12 mouse cellular contexts compared by ENCODE assay signal in genomic region chr14:102906826-102907225, GRCm38 (mm10).
DNase-seq lines count a peak whose midpoint lies in the region; ATAC-seq and TF ChIP-seq lines count a peak whose summit lies in the region.
"Had no signal": no experiment of that assay in that cellular context is flagged by ENCODE, and none has a peak within 500 bp of the region (broad histone marks: within the 10 kb centered on the region; RNA-seq: fewer than 3 reads in every experiment).

No protein-coding gene starts in this region.

- peak; percentile 26 to 33 for DNase-seq in heart, adult 2 months
- no peak for DNase-seq in heart, adult 8-10 months (ENCODE audit: low spot score)
- DNase-seq in 416B (ENCODE audit: low read depth): peak; percentile 89
- peak; percentile 10 to 23 for DNase-seq in natural killer cell, adult 2 months (ENCODE audit: low spot score in 2 of 2)
- no peak for DNase-seq in retina, embryonic 14.5 days (ENCODE audit: low spot score)
- DNase-seq: kidney, adult 11 months; lung, embryonic 14.5 days had no signal

- no peak overlapping the region for H3K27ac ChIP-seq in heart, adult 2 months
- H3K27ac ChIP-seq: embryonic facial prominence, embryonic 13.5 days; neural tube, embryonic 13.5 days had no signal

- TF ChIP-seq EP300 in heart, adult 2 months (IDR thresholded peaks at IDR 0.05; ENCODE audit: insufficient read depth, low read depth, low read length): no peak

- no peak overlapping the region for H3K4me3 ChIP-seq in heart, adult 2 months
- H3K4me3 ChIP-seq: embryonic facial prominence, embryonic 13.5 days; neural tube, embryonic 13.5 days had no signal

- peak; percentile 84 to 86 for ATAC-seq in hematopoietic stem cell, adult 5-6 weeks (replicated peaks in 1 of 2; ENCODE audit: insufficient read depth in 1 of 2, low FRiP score in 2 of 2, low TSS enrichment in 1 of 2, low read depth in 1 of 2, poor library complexity in 2 of 2, severe bottlenecking in 2 of 2)
- no peak for ATAC-seq in erythroid progenitor cell, adult 5-6 weeks (replicated peaks; ENCODE audit: low FRiP score, poor library complexity, severe bottlenecking)
- ATAC-seq in cerebellum, adult (ENCODE audit: insufficient number of reproducible peaks, low FRiP score, low TSS enrichment): no peak

- no peak for TF ChIP-seq CTCF in heart, adult 2 months (IDR thresholded peaks at IDR 0.05)

- no peaks in the 10 kb centered on the region for H3K79me2 ChIP-seq in heart, adult 2 months (replicated peaks; ENCODE audit: control insufficient read depth, insufficient read depth, low read length)

- no peaks in the 10 kb centered on the region for H3K27me3 ChIP-seq in heart, adult 2 months (ENCODE audit: control insufficient read depth, insufficient read depth, low read length)
- H3K27me3 ChIP-seq: embryonic facial prominence, embryonic 13.5 days; neural tube, embryonic 13.5 days had no signal

- H3K9ac ChIP-seq in heart, adult 2 months (ENCODE audit: low read depth, low read length): no peak overlapping the region
- H3K9ac ChIP-seq: embryonic facial prominence, embryonic 13.5 days; lung, embryonic 14.5 days; neural tube, embryonic 13.5 days had no signal

- no peaks in the 10 kb centered on the region for H3K36me3 ChIP-seq in heart, adult 2 months (ENCODE audit: control insufficient read depth, insufficient read depth, low read length)
- H3K36me3 ChIP-seq: embryonic facial prominence, embryonic 13.5 days; neural tube, embryonic 13.5 days had no signal

- 59% methylated on average over 6 of the region's 6 CpGs for WGBS in heart, adult 2 months

- intact Hi-C loops in heart, adult 2 months (cut with DNase I): loop anchor here (5.0 kb wide), 1 partner anchor 100 kb away; no protein-coding TSS in a partner anchor

- TF ChIP-seq POLR2A in heart, adult 2 months (IDR thresholded peaks at IDR 0.05; ENCODE audit: insufficient read depth, low read depth, low read length): no peak

- H3K4me1 ChIP-seq in heart, adult 2 months (ENCODE audit: control insufficient read depth, insufficient read depth, low read length): peaks cover 6% of the 10 kb centered on the region

Comparison
In these comparisons a context has a peak if more than half of its experiments do, and no peak if none do; other contexts are left out.
1. DNase-seq: peak in heart, adult 2 months (2 of 2), 416B (single experiment) and natural killer cell, adult 2 months (2 of 2); none in heart, adult 8-10 months (single experiment) and retina, embryonic 14.5 days (single experiment).
2. ATAC-seq: peak in hematopoietic stem cell, adult 5-6 weeks (2 of 2); none in erythroid progenitor cell, adult 5-6 weeks (single experiment) and cerebellum, adult (single experiment).